Comparison of ENCODE assay signal across 10 mouse cellular contexts in genomic region chr2:26498694-26499093, GRCm38 (mm10). TPM values are rescaled to one million over a fixed set of nuclear protein-coding genes. Genes with fewer than 3 reads are reported as not detected.
DNase-seq lines count a peak whose midpoint lies in the region; ATAC-seq and TF ChIP-seq lines count a peak whose summit lies in the region.
"Had no signal": no experiment of that assay in that cellular context is flagged by ENCODE, and none has a peak within 500 bp of the region (broad histone marks: within the 10 kb centered on the region; RNA-seq: fewer than 3 reads in every experiment).

No protein-coding gene starts in this region.

- no peak for TF ChIP-seq EP300 in heart, postnatal 0 days (IDR thresholded peaks at IDR 0.05; ENCODE audit: low read depth)

- no peak overlapping the region for H3K4me3 ChIP-seq in kidney, adult 2 months (ENCODE audit: insufficient read depth, low read depth, low read length)
- 0 out of 2 replicates have a peak overlapping the region, but pooled peaks have one; percentile 17 for H3K4me3 ChIP-seq in embryonic facial prominence, embryonic 10.5 days
- no peak overlapping the region for H3K4me3 ChIP-seq in heart, postnatal 0 days (ENCODE audit: low read depth, low read length)
- no peak overlapping the region; the same call in 1 of the 2 replicates for H3K4me3 ChIP-seq in midbrain, embryonic 10.5 days

- no peak for TF ChIP-seq CTCF in kidney, adult 2 months (conservative IDR thresholded peaks at IDR 0.05; ENCODE audit: insufficient read depth, insufficient read length, low read depth, low read length)
- 0 out of 2 replicates have a peak, but pooled peaks have one; percentile 5 for TF ChIP-seq CTCF in heart, postnatal 0 days (IDR thresholded peaks at IDR 0.05; ENCODE audit: low read depth)

- no peaks in the 10 kb centered on the region for H3K27me3 ChIP-seq in kidney, adult 2 months (replicated peaks; ENCODE audit: control insufficient read depth, insufficient read depth, low read length)
- peaks cover 46% of the 10 kb centered on the region for H3K27me3 ChIP-seq in embryonic facial prominence, embryonic 10.5 days (replicated peaks; ENCODE audit: low read depth, poor library complexity, severe bottlenecking)
- H3K27me3 ChIP-seq in heart, postnatal 0 days (ENCODE audit: control insufficient read depth, insufficient read depth, low read length) = 0 out of 2 replicates have a peak, but pooled peaks cover 4% of the 10 kb centered on the region
- H3K27me3 ChIP-seq in midbrain, embryonic 10.5 days (ENCODE audit: low read depth, poor library complexity, severe bottlenecking) = peaks cover 4% of the 10 kb centered on the region; the same call in 1 of the 2 replicates

- peak overlapping the region; percentile 77 for H3K4me2 ChIP-seq in heart, postnatal 0 days (ENCODE audit: low read depth, low read length)

- ATAC-seq in heart, postnatal 0 days (ENCODE audit: insufficient read depth, low read depth) = no peak

- peaks cover 28% of the 10 kb centered on the region for H3K4me1 ChIP-seq in kidney, adult 2 months (ENCODE audit: control insufficient read depth, insufficient read depth, low read length)
- H3K4me1 ChIP-seq in embryonic facial prominence, embryonic 10.5 days = peaks cover 99% of the 10 kb centered on the region
- peaks cover 22% of the 10 kb centered on the region for H3K4me1 ChIP-seq in heart, postnatal 0 days (ENCODE audit: control insufficient read depth, insufficient read depth)
- H3K4me1 ChIP-seq in midbrain, embryonic 10.5 days = peaks cover 97% of the 10 kb centered on the region

- no peaks in the 10 kb centered on the region for H3K36me3 ChIP-seq in kidney, adult 2 months (ENCODE audit: control insufficient read depth, insufficient read depth, low read length)
- peaks cover 60% of the 10 kb centered on the region for H3K36me3 ChIP-seq in embryonic facial prominence, embryonic 10.5 days (replicated peaks)
- 0 out of 2 replicates have a peak, but pooled peaks cover 4% of the 10 kb centered on the region for H3K36me3 ChIP-seq in heart, postnatal 0 days (replicated peaks; ENCODE audit: control insufficient read depth, insufficient read depth, low read length)
- H3K36me3 ChIP-seq in midbrain, embryonic 10.5 days = peaks cover 71% of the 10 kb centered on the region

- no peaks in the 10 kb centered on the region for H3K9me3 ChIP-seq in embryonic facial prominence, embryonic 10.5 days
- H3K9me3 ChIP-seq in heart, postnatal 0 days (replicated peaks; ENCODE audit: control insufficient read depth, low read length) = no peaks in the 10 kb centered on the region
- H3K9me3 ChIP-seq in midbrain, embryonic 10.5 days (replicated peaks) = no peaks in the 10 kb centered on the region

- no peak overlapping the region for H3K9ac ChIP-seq in heart, postnatal 0 days (replicated peaks; ENCODE audit: low read depth, low read length)

- peak overlapping the region; percentile 10; the same call in 1 of the 2 replicates for H3K27ac ChIP-seq in kidney, adult 2 months (ENCODE audit: insufficient read depth, low read depth, low read length)
- H3K27ac ChIP-seq in embryonic facial prominence, embryonic 10.5 days (replicated peaks) = peak overlapping the region; percentile 46; the same call in 1 of the 2 replicates
- H3K27ac ChIP-seq in heart, postnatal 0 days (ENCODE audit: low read depth) = peak overlapping the region; percentile 60
- peak overlapping the region; percentile 96 for H3K27ac ChIP-seq in midbrain, embryonic 10.5 days (replicated peaks)

- DNase-seq in kidney, adult 2 months = no peak
- DNase-seq in kidney, adult 8-10 months = no peak
- DNase-seq in embryonic facial prominence, embryonic 10.5 days (ENCODE audit: low spot score) = no peak
- no peak for DNase-seq in heart, postnatal 0 days (ENCODE audit: low spot score)
- no peak for DNase-seq in midbrain, embryonic 10.5 days (ENCODE audit: low spot score)
- DNase-seq in testis, postnatal 10 days (ENCODE audit: low spot score) = no peak
- DNase-seq in gastrocnemius, adult 8-10 months (ENCODE audit: low spot score in 2 of 2) = no peak
- DNase-seq in adrenal gland, adult (ENCODE audit: inconsistent age in 2 of 2, low spot score in 1 of 2) = no peak
- DNase-seq: adrenal gland, postnatal 36 days; layer of hippocampus, adult 9-11 months had no signal

- no peak for TF ChIP-seq POLR2A in kidney, adult 2 months (IDR thresholded peaks at IDR 0.05; ENCODE audit: low read depth, low read length)

- WGBS in kidney, adult 2 months = 65% methylated on average over 8 of the region's 8 CpGs
- WGBS in embryonic facial prominence, embryonic 10.5 days = 83% methylated on average over 8 of the region's 8 CpGs
- WGBS in heart, postnatal 0 days = 52% methylated on average over 8 of the region's 8 CpGs
- 77% methylated on average over 8 of the region's 8 CpGs for WGBS in midbrain, embryonic 10.5 days

RNA-seq across cellular contexts. Expression of gene Notch1, which starts 17.8 kb away (rescaled TPM):
- polyA plus RNA-seq in kidney, adult 2 months (2012; rRNA removed) = 16.1 and 17.7 TPM in 2 replicates
- 17.1 and 20.3 TPM in 2 replicates for polyA plus RNA-seq in embryonic facial prominence, embryonic 10.5 days (2016; fragmentation: Nextera tagmentation; extraction: Ambion mirVana)
- 54.0 and 63.3 TPM in 2 replicates for total RNA-seq in heart, postnatal 0 days (2014; rRNA removed; ENCODE audit: low replicate concordance)
- polyA plus RNA-seq in heart, postnatal 0 days (2015; fragmentation: Nextera tagmentation; extraction: Ambion mirVana) = 4.9 and 5.7 TPM in 2 replicates
- 30.1 and 38.3 TPM in 2 replicates for polyA plus RNA-seq in midbrain, embryonic 10.5 days (2016; fragmentation: Nextera tagmentation; extraction: Ambion mirVana)
- 1 to 10 TPM; 4.9 to 7.0 (median 5.2) TPM for total RNA-seq in gastrocnemius, adult 8-10 months (2022)

RNA-seq across cellular contexts. Expression of gene Sec16a, which starts 53.7 kb away (rescaled TPM):
- polyA plus RNA-seq in kidney, adult 2 months (2012; rRNA removed) = 71.1 and 87.5 TPM in 2 replicates
- 30.4 and 32.1 TPM in 2 replicates for polyA plus RNA-seq in embryonic facial prominence, embryonic 10.5 days (2016; fragmentation: Nextera tagmentation; extraction: Ambion mirVana)
- 48.3 and 49.0 TPM in 2 replicates for total RNA-seq in heart, postnatal 0 days (2014; rRNA removed; ENCODE audit: low replicate concordance)
- polyA plus RNA-seq in heart, postnatal 0 days (2015; fragmentation: Nextera tagmentation; extraction: Ambion mirVana) = 7.1 and 7.5 TPM in 2 replicates
- 21.4 and 28.7 TPM in 2 replicates for polyA plus RNA-seq in midbrain, embryonic 10.5 days (2016; fragmentation: Nextera tagmentation; extraction: Ambion mirVana)
- total RNA-seq in gastrocnemius, adult 8-10 months (2022) = 10 to 100 TPM; 22.2 to 26.6 (median 24.3) TPM

Comparison
In these comparisons a context has a peak if more than half of its experiments do, and no peak if none do; other contexts are left out.
1. H3K27ac ChIP-seq: peak in every context shown above with its lines; median percentile 96 in midbrain, embryonic 10.5 days; 60 in heart, postnatal 0 days; 46 in embryonic facial prominence, embryonic 10.5 days; 10 in kidney, adult 2 months.